In the genomic region with DNA sequence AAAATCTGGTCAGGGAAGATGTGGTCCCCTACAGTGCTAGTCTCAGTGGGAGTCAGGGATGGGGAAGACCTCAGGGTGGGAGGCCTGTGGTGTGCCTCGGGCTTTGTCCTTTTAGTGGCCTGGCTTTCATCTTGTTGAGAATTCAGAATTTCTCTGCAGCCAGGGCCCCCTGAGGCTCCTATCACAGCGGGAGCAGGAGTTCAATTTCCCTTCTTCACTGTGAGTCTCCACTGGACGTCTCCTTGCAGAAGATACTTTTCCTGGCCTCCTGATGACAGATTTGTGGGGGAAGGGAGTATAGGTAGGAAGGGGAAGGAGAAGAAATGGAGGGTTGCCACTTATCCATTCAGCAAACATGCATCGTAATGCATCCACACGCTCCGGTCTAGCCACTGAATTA, we compare ENCODE assay signal across 13 mouse cellular contexts.
"Had no signal": no experiment of that assay in that cellular context is flagged by ENCODE, and none has a peak within 500 bp of the region (broad histone marks: within the 10 kb centered on the region; RNA-seq: fewer than 3 reads in every experiment).

No protein-coding gene starts in this region.

- H3K4me3 ChIP-seq: left cerebral cortex, adult 2 months; limb, embryonic 10.5 days; liver, embryonic 15.5 days; neural tube, embryonic 13.5 days had no signal

- DNase-seq: kidney, postnatal 10 days; lung, adult 2 months; lung, postnatal 4 days; right cerebral cortex, postnatal 4 days; spleen, adult 18-20 months; thymus, adult 18-20 months; thymus, postnatal 14 days had no signal

- ATAC-seq: lung, postnatal 0 days; midbrain, embryonic 16.5 days had no signal

- H3K4me1 ChIP-seq: limb, embryonic 10.5 days; liver, embryonic 15.5 days; neural tube, embryonic 13.5 days had no signal

- H3K27ac ChIP-seq: left cerebral cortex, adult 2 months; limb, embryonic 10.5 days; liver, embryonic 15.5 days; neural tube, embryonic 13.5 days had no signal

- H3K27me3 ChIP-seq: liver, embryonic 15.5 days; neural tube, embryonic 13.5 days had no signal

- H3K36me3 ChIP-seq: limb, embryonic 10.5 days; liver, embryonic 15.5 days; neural tube, embryonic 13.5 days had no signal
